21 mouse cellular contexts compared by ENCODE assay signal in the genomic region with DNA sequence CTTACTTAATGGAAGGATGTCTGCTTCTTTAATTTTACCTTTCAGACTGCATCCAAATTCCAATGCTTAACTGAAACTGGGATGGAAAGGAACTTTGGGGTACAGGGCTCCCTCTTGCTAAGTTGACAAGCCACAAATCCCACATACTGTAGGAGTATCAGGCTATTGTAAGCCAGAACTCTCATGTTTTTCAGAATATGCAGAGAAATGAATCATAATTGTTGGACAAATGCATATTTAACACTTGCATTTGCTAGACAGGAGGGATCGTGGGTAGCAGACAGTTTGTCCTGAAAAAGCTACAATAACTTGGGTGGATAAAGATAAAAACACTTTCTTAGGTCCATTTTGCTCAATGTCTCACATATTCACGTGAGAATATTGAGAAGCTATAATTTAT. TPM values are rescaled to one million over a fixed set of nuclear protein-coding genes. Genes with fewer than 3 reads are reported as not detected.
DNase-seq lines count a peak whose midpoint lies in the region; ATAC-seq lines count a peak whose summit lies in the region.
"Had no signal": no experiment of that assay in that cellular context is flagged by ENCODE, and none has a peak within 500 bp of the region (broad histone marks: within the 10 kb centered on the region; RNA-seq: fewer than 3 reads in every experiment).

No protein-coding gene starts in this region.

- H3K9ac ChIP-seq in intestine, embryonic 15.5 days, result no peak overlapping the region
- H3K9ac ChIP-seq: embryonic facial prominence, embryonic 12.5 days; forebrain, embryonic 13.5 days; forebrain, embryonic 15.5 days had no signal

- intact Hi-C loops in left cerebral cortex, postnatal 10 days (cut with DNase I), result no loop called here

- H3K36me3 ChIP-seq in intestine, embryonic 15.5 days, result no peaks in the 10 kb centered on the region
- H3K36me3 ChIP-seq: embryonic facial prominence, embryonic 10.5 days; embryonic facial prominence, embryonic 12.5 days; forebrain, embryonic 15.5 days had no signal

- H3K4me1 ChIP-seq in intestine, embryonic 15.5 days (replicated peaks), result no peaks in the 10 kb centered on the region
- H3K4me1 ChIP-seq: embryonic facial prominence, embryonic 10.5 days; embryonic facial prominence, embryonic 12.5 days; forebrain, embryonic 13.5 days; forebrain, embryonic 15.5 days had no signal

- H3K4me3 ChIP-seq in intestine, embryonic 15.5 days (replicated peaks), result no peak overlapping the region
- H3K4me3 ChIP-seq: embryonic facial prominence, embryonic 10.5 days; embryonic facial prominence, embryonic 12.5 days; forebrain, embryonic 13.5 days; forebrain, embryonic 15.5 days had no signal

- DNase-seq in frontal cortex, adult 2 months (ENCODE audit: extremely low spot score in 1 of 2, low spot score in 1 of 2), result peak; percentile 7 to 37
- DNase-seq in frontal cortex, postnatal 25 days (ENCODE audit: low spot score in 2 of 2), result no peak
- DNase-seq in left cerebral cortex, adult 11 months (ENCODE audit: low spot score), result peak; percentile 16
- no peak for DNase-seq in left cerebral cortex, postnatal 10 days (ENCODE audit: extremely low spot score in 1 of 2, low spot score in 2 of 2)
- peak; percentile 58 for DNase-seq in brain, adult 2 months (ENCODE audit: low read depth, low spot score)
- DNase-seq in telencephalon, adult 2 months (ENCODE audit: low read depth, low spot score), result peak; percentile 40
- DNase-seq: adrenal gland, adult 2 months; adrenal gland, postnatal 10 days; adrenal gland, postnatal 25 days; cerebellum, adult 11-12 months; cerebellum, adult 2 months; cerebellum, adult 9-10 months; cerebellum, postnatal 10 days; cerebellum, postnatal 25 days had no signal

- H3K27me3 ChIP-seq in intestine, embryonic 15.5 days (replicated peaks), result no peaks in the 10 kb centered on the region
- H3K27me3 ChIP-seq: embryonic facial prominence, embryonic 12.5 days; forebrain, embryonic 13.5 days; forebrain, embryonic 15.5 days had no signal

- H3K4me2 ChIP-seq in intestine, embryonic 15.5 days (replicated peaks), result no peak overlapping the region
- H3K4me2 ChIP-seq: embryonic facial prominence, embryonic 12.5 days; forebrain, embryonic 13.5 days; forebrain, embryonic 15.5 days had no signal

- WGBS in intestine, embryonic 15.5 days, result 61% methylated on average over 2 of the region's 2 CpGs

- ATAC-seq in intestine, embryonic 15.5 days, result no peak
- ATAC-seq: forebrain, embryonic 13.5 days; forebrain, embryonic 15.5 days had no signal

- no peaks in the 10 kb centered on the region for H3K9me3 ChIP-seq in intestine, embryonic 15.5 days
- H3K9me3 ChIP-seq: embryonic facial prominence, embryonic 10.5 days; embryonic facial prominence, embryonic 12.5 days; forebrain, embryonic 13.5 days; forebrain, embryonic 15.5 days had no signal

- H3K27ac ChIP-seq in intestine, embryonic 15.5 days, result no peak overlapping the region
- H3K27ac ChIP-seq: embryonic facial prominence, embryonic 10.5 days; embryonic facial prominence, embryonic 12.5 days; forebrain, embryonic 13.5 days; forebrain, embryonic 15.5 days had no signal

RNA-seq across cellular contexts. Expression of a gene that starts 37.7 kb away (rescaled TPM):
- 29.3 and 29.8 TPM in 2 replicates for polyA plus RNA-seq in frontal cortex, adult 2 months (2012; rRNA removed)
- total RNA-seq in left cerebral cortex, postnatal 10 days (2021), result 10 to 100 TPM; 34.9 to 35.0 TPM
- polyA plus RNA-seq in intestine, embryonic 15.5 days (2015; fragmentation: Nextera tagmentation; extraction: Ambion mirVana), result 1.2 and 1.3 TPM in 2 replicates
- total RNA-seq: MEL had no signal
- polyA plus RNA-seq: C2C12 had no signal

Comparison
In these comparisons a context has a peak if more than half of its experiments do, and no peak if none do; other contexts are left out.
1. DNase-seq: peak in frontal cortex, adult 2 months (2 of 2), left cerebral cortex, adult 11 months (single experiment), brain, adult 2 months (single experiment) and telencephalon, adult 2 months (single experiment); none in frontal cortex, postnatal 25 days (0 of 2) and left cerebral cortex, postnatal 10 days (0 of 2).
2. RNA of a gene that starts 37.7 kb away (polyA plus RNA-seq): 29.3 to 29.8 TPM in frontal cortex, adult 2 months; 1.2 to 1.3 TPM in intestine, embryonic 15.5 days; every median in the first group is over 10 times any median in the second.